Mouse (Mus musculus) MEL (cell line): Measurements from ENCODE around the gene Ipmk. TPM values are rescaled to one million over a fixed set of nuclear protein-coding genes. Genes with fewer than 3 reads are reported as not detected.
A peak's percentile ranks its signal among the peaks of the same experiment; 100 is the strongest.

Experiments
- DNase-seq: peaks from one replicate; pipeline ENCODE4 v3.0.0; 2011; ENCODE audit warnings: low read depth, low spot score
- H3K27ac ChIP-seq: 2 replicates; pipeline ENCODE4 v1.5.1; 2012; ENCODE audit warnings: low read depth, mild to moderate bottlenecking, control low read depth, low read length, moderate library complexity; ENCODE audit not compliant: control insufficient read depth
- H3K27me3 ChIP-seq, 2 experiments: fragments of 150-350 bp in 1 of 2; sonication (generic) in 1 of 2; 2 replicates each; pipeline ENCODE4 v1.6.1; 2012; ENCODE audit warnings: low read length in 2 of 2, mild to moderate bottlenecking in 2 of 2, improper control_type of control experiment in 1 of 2, moderate library complexity in 1 of 2; ENCODE audit not compliant: insufficient read depth in 2 of 2, control insufficient read depth in 1 of 2
- H3K36me3 ChIP-seq, 2 experiments: 2 replicates each; pipeline ENCODE4 v1.6.1; 2012 to 2014; ENCODE audit warnings: low read length in 2 of 2, improper control_type of control experiment in 1 of 2, inconsistent platforms in 1 of 2, mild to moderate bottlenecking in 1 of 2; ENCODE audit not compliant: insufficient read depth in 2 of 2, control insufficient read depth in 1 of 2
- H3K4me1 ChIP-seq, 2 experiments: fragments of 150-350 bp in 1 of 2; sonication (generic) in 1 of 2; 2 replicates each; pipeline ENCODE4 v1.6.1; 2012; ENCODE audit warnings: low read length in 2 of 2, improper control_type of control experiment in 1 of 2, mild to moderate bottlenecking in 1 of 2; ENCODE audit not compliant: insufficient read depth in 2 of 2, control insufficient read depth in 1 of 2
- H3K4me3 ChIP-seq, 2 experiments: fragments of 150-350 bp in 1 of 2; sonication (generic) in 1 of 2; 2 replicates each; pipeline ENCODE4 v1.5.1; 2012; ENCODE audit warnings: low read depth in 2 of 2, low read length in 2 of 2, mild to moderate bottlenecking in 2 of 2, moderate library complexity in 2 of 2, control low read depth in 1 of 2, improper control_type of control experiment in 1 of 2; ENCODE audit not compliant: control insufficient read depth in 1 of 2, insufficient read depth in 1 of 2
- H3K79me2 ChIP-seq: 2 replicates; pipeline ENCODE4 v1.6.1; 2012; ENCODE audit warnings: mild to moderate bottlenecking, low read length, moderate library complexity; ENCODE audit not compliant: control insufficient read depth, poor library complexity, insufficient read depth
- H3K9ac ChIP-seq: 2 replicates; pipeline ENCODE4 v1.6.1; 2012; ENCODE audit warnings: low read depth, mild to moderate bottlenecking, control low read depth, low read length, moderate library complexity; ENCODE audit not compliant: control insufficient read depth, poor library complexity, severe bottlenecking
- H3K9me3 ChIP-seq: fragments of 150-350 bp; sonication (generic); replicated peaks from 2 replicates; pipeline ENCODE4 v1.6.1; 2012; ENCODE audit warnings: mild to moderate bottlenecking, low read length, improper control_type of control experiment, moderate library complexity; ENCODE audit not compliant: insufficient read depth
- CHD2 ChIP-seq: IDR thresholded peaks from 2 replicates; pipeline ENCODE4 v1.6.1; 2011; ENCODE audit warnings: low read length, improper control_type of control experiment
- E2F4 ChIP-seq: IDR thresholded peaks from 2 replicates; pipeline ENCODE4 v1.6.1; 2011; ENCODE audit warnings: low read depth, low read length, improper control_type of control experiment, borderline replicate concordance
- ELF1 ChIP-seq: IDR thresholded peaks from 2 replicates; pipeline ENCODE4 v1.6.1; 2014; ENCODE audit warnings: low read depth, mild to moderate bottlenecking, inconsistent platforms, low read length, improper control_type of control experiment, moderate library complexity
- EP300 ChIP-seq, 2 experiments: IDR thresholded peaks; 2 replicates each; pipeline ENCODE4 v1.6.1; 2011; ENCODE audit warnings: improper control_type of control experiment in 2 of 2, low read length in 2 of 2, low read depth in 1 of 2, mild to moderate bottlenecking in 1 of 2
- HCFC1 ChIP-seq: IDR thresholded peaks from 2 replicates; pipeline ENCODE4 v1.6.1; 2012; ENCODE audit warnings: low read depth, mild to moderate bottlenecking, inconsistent platforms, low read length, improper control_type of control experiment, moderate library complexity
- JUND ChIP-seq: IDR thresholded peaks from 2 replicates; pipeline ENCODE4 v1.6.1; 2011; ENCODE audit warnings: low read depth, mild to moderate bottlenecking, improper control_type of control experiment, low read length
- KAT2A ChIP-seq: conservative IDR thresholded peaks from 2 replicates; pipeline ENCODE4 v1.6.1; 2012; ENCODE audit warnings: low read depth, low read length, improper control_type of control experiment, inconsistent platforms
- MAFK ChIP-seq: IDR thresholded peaks from 2 replicates; pipeline ENCODE4 v1.6.1; 2011; ENCODE audit warnings: low read depth, mild to moderate bottlenecking, low read length, improper control_type of control experiment, borderline replicate concordance
- MAX ChIP-seq: IDR thresholded peaks from 2 replicates; pipeline ENCODE4 v1.6.1; 2011; ENCODE audit warnings: low read length, improper control_type of control experiment
- MYC ChIP-seq: IDR thresholded peaks from 2 replicates; pipeline ENCODE4 v1.6.1; 2011; ENCODE audit warnings: low read depth, mild to moderate bottlenecking, low read length, improper control_type of control experiment, moderate library complexity
- NELFE ChIP-seq: IDR thresholded peaks from 2 replicates; pipeline ENCODE4 v1.6.1; 2011; ENCODE audit warnings: low read depth, low read length, improper control_type of control experiment
- POLR2A ChIP-seq, 2 experiments: IDR thresholded peaks; 2 replicates each; pipeline ENCODE4 v1.6.1; 2011 to 2012; ENCODE audit warnings: low read length in 2 of 2, mild to moderate bottlenecking in 2 of 2, control low read depth in 1 of 2, improper control_type of control experiment in 1 of 2, low read depth in 1 of 2, moderate library complexity in 1 of 2; ENCODE audit not compliant: control insufficient read depth in 1 of 2, insufficient read depth in 1 of 2, poor library complexity in 1 of 2
- POLR2AphosphoS2 ChIP-seq: IDR thresholded peaks from 2 replicates; pipeline ENCODE4 v1.6.1; 2011; ENCODE audit warnings: low read length, improper control_type of control experiment
- RAD21 ChIP-seq: IDR thresholded peaks from 2 replicates; pipeline ENCODE4 v1.6.1; 2011; ENCODE audit warnings: mild to moderate bottlenecking, low read depth, low read length, improper control_type of control experiment
- SMC3 ChIP-seq: IDR thresholded peaks from 2 replicates; pipeline ENCODE4 v1.6.1; 2011; ENCODE audit warnings: low read depth, low read length, improper control_type of control experiment
- TAL1 ChIP-seq: IDR thresholded peaks from 2 replicates; pipeline ENCODE4 v1.6.1; 2012; ENCODE audit warnings: mild to moderate bottlenecking, inconsistent platforms, low read length, moderate library complexity, mixed read lengths
- TCF12 ChIP-seq: IDR thresholded peaks from 2 replicates; pipeline ENCODE4 v1.6.1; 2014; ENCODE audit warnings: low read depth, mild to moderate bottlenecking, inconsistent platforms, low read length, improper control_type of control experiment, moderate library complexity
- UBTF ChIP-seq: IDR thresholded peaks from 2 replicates; pipeline ENCODE4 v1.6.1; 2012; ENCODE audit warnings: low read depth, mild to moderate bottlenecking, inconsistent platforms, low read length, improper control_type of control experiment, moderate library complexity, borderline replicate concordance; ENCODE audit not compliant: insufficient read depth
- USF1 ChIP-seq: IDR thresholded peaks from 2 replicates; pipeline ENCODE4 v1.6.1; 2014; ENCODE audit warnings: low read depth, mild to moderate bottlenecking, inconsistent platforms, low read length, improper control_type of control experiment, moderate library complexity
- ZC3H11A ChIP-seq: IDR thresholded peaks from 2 replicates; pipeline ENCODE4 v1.6.1; 2012; ENCODE audit warnings: low read depth, mild to moderate bottlenecking, inconsistent platforms, low read length, improper control_type of control experiment
- ZKSCAN1 ChIP-seq: IDR thresholded peaks from 2 replicates; pipeline ENCODE4 v1.6.1; 2012; ENCODE audit warnings: low read depth, mild to moderate bottlenecking, inconsistent platforms, low read length, improper control_type of control experiment, moderate library complexity
- ZMIZ1 ChIP-seq: IDR thresholded peaks from 2 replicates; pipeline ENCODE4 v1.6.1; 2012; ENCODE audit warnings: low read depth, mild to moderate bottlenecking, inconsistent platforms, low read length, improper control_type of control experiment, moderate library complexity
- ZNF384 ChIP-seq: IDR thresholded peaks from 2 replicates; pipeline ENCODE4 v1.6.1; 2012; ENCODE audit warnings: low read depth, mild to moderate bottlenecking, inconsistent platforms, low read length, improper control_type of control experiment
- polyA plus RNA-seq, 2 experiments: library from polyadenylated mRNA; stranded (reverse) in 1 of 2; unstranded in 1 of 2; fragments of >175 nt in 1 of 2; fragments of >200 nt in 1 of 2; gene quantifications; 2 replicates each; pipeline versions ENCODE4 v1.2.1 to v1.2.4; 2012; ENCODE audit warnings: low replicate concordance in 2 of 2, low read depth in 1 of 2; ENCODE audit not compliant: insufficient read length in 2 of 2, insufficient read depth in 1 of 2, missing spikeins in 1 of 2
- total RNA-seq: library from RNA; depleted of rRNA; stranded (reverse); fragments of 300-350 nt; gene quantifications from 2 replicates; pipeline ENCODE4 v1.2.3, GENCODE M21; 2012

Gene Ipmk
- total and polyA plus RNA-seq, 3 experiments = 21.0 to 36.7 TPM; not detected in 1

GRCm38 (mm10) chr10:71338156-71338905 is 9.2 kb upstream of the Ipmk start:
- Histone ChIP-seq H3K4me1 (peaks cover 3 to 11% of the 10 kb centered on the region in 2 experiments; a peak in 3 of 4 replicates), H3K27ac (no peak overlapping the region), H3K9ac (no peak overlapping the region), H3K4me3 (no peak overlapping the region), H3K9me3 (no peaks in the 10 kb centered on the region), H3K27me3 (no peaks in the 10 kb centered on the region), H3K36me3 (peaks cover 3 to 20% of the 10 kb centered on the region in 2 experiments; a peak in 2 of 4 replicates), H3K79me2 (peaks cover 35% of the 10 kb centered on the region)
- TF ChIP-seq TCF12 = no peak
- TF ChIP-seq MAFK = no peak
- no peak for TF ChIP-seq POLR2A (IDR thresholded peaks at IDR 0.05; ENCODE audit: control insufficient read depth in 1 of 2, insufficient read depth in 1 of 2, low read depth in 1 of 2, low read length in 2 of 2, poor library complexity in 1 of 2)
- no peak for TF ChIP-seq ZKSCAN1
- TF ChIP-seq POLR2AphosphoS2 = no peak
- TF ChIP-seq CHD2 = no peak
- no peak for TF ChIP-seq EP300 (IDR thresholded peaks at IDR 0.05; ENCODE audit: low read depth in 1 of 2, low read length in 2 of 2)
- no peak for TF ChIP-seq USF1
- TF ChIP-seq UBTF = no peak
- no peak for TF ChIP-seq ZMIZ1
- TF ChIP-seq JUND = no peak
- no peak for TF ChIP-seq KAT2A
- TF ChIP-seq TAL1 = no peak
- no peak for TF ChIP-seq NELFE
- DNase-seq = peak; percentile 16

GRCm38 (mm10) chr10:71339463-71339862 is 8.1 kb upstream of the Ipmk start:
- Histone ChIP-seq H3K9me3 (no peaks in the 10 kb centered on the region), H3K79me2 (peaks cover 45% of the 10 kb centered on the region), H3K4me3 (no peak overlapping the region), H3K27ac (no peak overlapping the region), H3K36me3 (peaks cover 0 to 24% of the 10 kb centered on the region in 2 experiments; a peak in 2 of 4 replicates), H3K4me1 (peaks cover 3 to 14% of the 10 kb centered on the region in 2 experiments; a peak in 3 of 4 replicates), H3K27me3 (no peaks in the 10 kb centered on the region), H3K9ac (no peak overlapping the region; the same call in 1 of the 2 replicates)
- TF ChIP-seq E2F4 = no peak
- no peak for TF ChIP-seq MAFK
- no peak for TF ChIP-seq POLR2AphosphoS2
- TF ChIP-seq EP300 (IDR thresholded peaks at IDR 0.05; ENCODE audit: low read depth in 1 of 2, low read length in 2 of 2) = no peak
- no peak for TF ChIP-seq CHD2
- TF ChIP-seq ZKSCAN1 = no peak
- TF ChIP-seq MYC = no peak
- TF ChIP-seq MAX = no peak
- TF ChIP-seq HCFC1 = no peak
- no peak for TF ChIP-seq NELFE
- no peak for TF ChIP-seq RAD21
- TF ChIP-seq UBTF = no peak
- no peak for TF ChIP-seq ZNF384
- no peak for TF ChIP-seq ZC3H11A
- no peak for TF ChIP-seq SMC3
- no peak for TF ChIP-seq TAL1
- TF ChIP-seq ELF1 = no peak
- DNase-seq = no peak
